Mouse (Mus musculus): ENCODE measurements around the gene Nfu1. TPM values are rescaled to one million over a fixed set of nuclear protein-coding genes. Genes with fewer than 3 reads are reported as not detected.
"Not testable (repeated sequence)": the region's sequence is repeated elsewhere in the genome, so short reads cannot be mapped to it uniquely, and the experiment has no call there.

The Nfu1 gene
- polyA plus RNA-seq, 1 experiment from 2014 or later: 104 TPM

DNA sequence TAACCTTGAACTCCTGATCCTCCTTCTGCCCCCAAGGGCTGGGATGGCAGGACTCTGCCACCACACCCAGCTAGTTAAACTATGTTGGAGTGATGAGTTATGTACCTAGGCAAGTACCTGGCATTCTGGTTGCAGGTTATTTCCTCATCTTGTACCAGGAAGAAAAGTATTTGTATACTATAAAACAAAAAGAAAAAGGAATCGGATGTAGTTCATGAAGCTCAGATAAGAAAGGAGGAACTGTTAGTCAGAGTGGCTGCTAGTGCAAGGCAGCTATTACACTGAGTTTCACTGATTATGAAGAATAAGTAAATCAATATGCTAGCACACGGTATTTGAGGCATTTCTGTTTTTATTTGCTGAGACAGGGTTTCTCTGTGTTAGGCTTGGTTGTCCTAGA, 35.9 kb downstream of the Nfu1 start:
- Histone ChIP-seq H3K4me2 (ENCODE audit: low read depth, low read length) (peak overlapping the region; percentile 77; the same call in 1 of the 2 replicates), H3K4me1 (ENCODE audit: control insufficient read depth, insufficient read depth, low read length) (peaks cover 17% of the 10 kb centered on the region; the same call in 1 of the 2 replicates), H3K27ac (replicated peaks; ENCODE audit: low read depth, low read length) (no peak overlapping the region), H3K27me3 (replicated peaks; ENCODE audit: control insufficient read depth, insufficient read depth, low read length) (no peaks in the 10 kb centered on the region), H3K36me3 (ENCODE audit: control insufficient read depth, insufficient read depth, low read length) (0 out of 2 replicates have a peak, but pooled peaks cover 20% of the 10 kb centered on the region), H3K9me3 (ENCODE audit: control insufficient read depth, low read length) (no peaks in the 10 kb centered on the region), H3K9ac (ENCODE audit: low read depth, low read length) (no peak overlapping the region), H3K4me3 (ENCODE audit: low read depth, low read length) (no peak overlapping the region)
- no peak for DNase-seq (ENCODE audit: low spot score)
- 78% methylated on average over 2 of the region's 2 CpGs for WGBS
- ATAC-seq (ENCODE audit: low read depth): no peak

DNA sequence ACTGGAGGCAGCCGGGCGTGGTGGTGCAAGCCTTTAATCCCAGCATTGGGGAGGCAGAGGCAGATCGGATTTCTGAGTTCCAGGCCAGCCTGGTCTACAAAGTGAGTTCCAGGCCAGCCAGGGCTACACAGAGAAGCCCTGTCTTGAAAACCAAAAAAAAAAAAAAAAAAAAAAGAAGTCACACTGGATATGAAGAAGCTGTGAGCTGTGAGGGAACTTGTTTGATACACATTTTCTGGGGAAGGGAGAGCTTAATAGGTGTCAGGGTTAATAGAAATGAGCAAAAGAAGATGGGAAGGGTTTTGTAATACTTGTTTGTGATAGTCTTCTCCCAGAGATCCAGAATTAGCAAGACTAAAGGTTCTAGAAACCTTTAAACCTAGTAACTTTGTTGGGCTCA, 36.5 kb downstream of the Nfu1 start:
- 68% methylated on average over 3 of the region's 3 CpGs for WGBS
- Histone ChIP-seq H3K9me3 (ENCODE audit: control insufficient read depth, low read length) (no peaks in the 10 kb centered on the region), H3K36me3 (ENCODE audit: control insufficient read depth, insufficient read depth, low read length) (0 out of 2 replicates have a peak, but pooled peaks cover 20% of the 10 kb centered on the region), H3K4me1 (ENCODE audit: control insufficient read depth, insufficient read depth, low read length) (peaks cover 17% of the 10 kb centered on the region; the same call in 1 of the 2 replicates), H3K9ac (ENCODE audit: low read depth, low read length) (no peak overlapping the region), H3K4me3 (ENCODE audit: low read depth, low read length) (no peak overlapping the region), H3K27ac (replicated peaks; ENCODE audit: low read depth, low read length) (no peak overlapping the region), H3K4me2 (ENCODE audit: low read depth, low read length) (no peak overlapping the region), H3K27me3 (replicated peaks; ENCODE audit: control insufficient read depth, insufficient read depth, low read length) (no peaks in the 10 kb centered on the region)
- ATAC-seq (ENCODE audit: low read depth): no peak
- no peak for DNase-seq (ENCODE audit: low spot score)

DNA sequence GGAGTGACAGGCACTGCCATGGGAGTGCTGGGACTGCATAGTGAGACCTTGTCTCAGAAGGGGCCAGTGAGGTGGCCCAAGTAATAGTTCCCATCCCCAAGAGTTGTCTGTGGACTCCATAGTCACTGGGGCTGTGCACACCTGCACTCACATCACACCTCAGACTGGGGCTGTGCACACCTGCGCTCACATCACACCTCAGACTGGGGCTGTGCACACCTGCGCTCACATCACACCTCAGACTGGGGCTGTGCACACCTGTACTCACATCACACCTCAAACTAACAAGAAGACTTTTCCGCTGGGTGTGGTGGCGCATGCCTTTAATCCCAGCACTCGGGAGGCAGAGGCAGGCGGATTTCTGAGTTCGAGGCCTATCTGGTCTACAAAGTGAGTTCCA, 39.7 kb downstream of the Nfu1 start:
- H3K9me3 ChIP-seq (ENCODE audit: control insufficient read depth, low read length); H3K27ac ChIP-seq (replicated peaks; ENCODE audit: low read depth, low read length); H3K27me3 ChIP-seq (replicated peaks; ENCODE audit: control insufficient read depth, insufficient read depth, low read length); ATAC-seq (ENCODE audit: low read depth); H3K4me2 ChIP-seq (ENCODE audit: low read depth, low read length); DNase-seq (ENCODE audit: low spot score); H3K4me1 ChIP-seq (ENCODE audit: control insufficient read depth, insufficient read depth, low read length); H3K4me3 ChIP-seq (ENCODE audit: low read depth, low read length); H3K9ac ChIP-seq (ENCODE audit: low read depth, low read length): not testable (repeated sequence)
- peaks cover 48% of the 10 kb centered on the region for H3K36me3 ChIP-seq (ENCODE audit: control insufficient read depth, insufficient read depth, low read length)
- 97% methylated on average over 7 of the region's 7 CpGs for WGBS

DNA sequence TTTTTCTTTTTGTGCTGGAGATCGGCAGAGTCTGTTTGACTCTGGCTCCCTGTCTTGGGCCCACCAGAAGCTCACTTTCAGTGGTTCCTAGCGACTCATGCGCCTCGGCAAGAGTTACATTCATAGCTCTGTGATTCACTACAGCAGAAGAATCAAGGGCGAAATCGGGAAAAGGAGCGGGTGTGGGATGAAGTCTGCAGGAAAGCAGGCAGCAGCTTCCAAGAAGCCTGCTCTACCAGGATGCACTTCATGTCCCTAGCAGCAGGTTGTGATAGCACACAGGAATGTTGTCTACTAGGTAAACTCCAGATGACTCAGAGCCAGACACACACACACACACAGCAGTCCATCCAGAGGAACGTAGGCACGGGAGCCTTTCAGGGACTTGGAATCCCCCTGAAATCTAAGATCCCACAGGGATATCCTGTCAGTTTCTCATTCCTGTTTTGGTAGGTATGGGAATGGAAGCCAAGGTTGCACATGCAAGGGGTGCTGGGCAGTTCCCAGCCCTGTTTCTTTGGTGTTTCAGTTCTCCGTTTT, 42.9 kb downstream of the Nfu1 start:
- DNase-seq (ENCODE audit: low spot score): no peak
- no peak overlapping the region for H3K9ac ChIP-seq (ENCODE audit: low read depth, low read length)
- H3K27me3 ChIP-seq (replicated peaks; ENCODE audit: control insufficient read depth, insufficient read depth, low read length): no peaks in the 10 kb centered on the region
- H3K27ac ChIP-seq (replicated peaks; ENCODE audit: low read depth, low read length): no peak overlapping the region
- H3K4me2 ChIP-seq (ENCODE audit: low read depth, low read length): no peak overlapping the region
- no peaks in the 10 kb centered on the region for H3K4me1 ChIP-seq (ENCODE audit: control insufficient read depth, insufficient read depth, low read length)
- ATAC-seq (ENCODE audit: low read depth): no peak
- peaks cover 79% of the 10 kb centered on the region for H3K36me3 ChIP-seq (ENCODE audit: control insufficient read depth, insufficient read depth, low read length)
- H3K4me3 ChIP-seq (ENCODE audit: low read depth, low read length): no peak overlapping the region
- no peaks in the 10 kb centered on the region for H3K9me3 ChIP-seq (ENCODE audit: control insufficient read depth, low read length)
- 86% methylated on average over 10 of the region's 10 CpGs for WGBS

DNA sequence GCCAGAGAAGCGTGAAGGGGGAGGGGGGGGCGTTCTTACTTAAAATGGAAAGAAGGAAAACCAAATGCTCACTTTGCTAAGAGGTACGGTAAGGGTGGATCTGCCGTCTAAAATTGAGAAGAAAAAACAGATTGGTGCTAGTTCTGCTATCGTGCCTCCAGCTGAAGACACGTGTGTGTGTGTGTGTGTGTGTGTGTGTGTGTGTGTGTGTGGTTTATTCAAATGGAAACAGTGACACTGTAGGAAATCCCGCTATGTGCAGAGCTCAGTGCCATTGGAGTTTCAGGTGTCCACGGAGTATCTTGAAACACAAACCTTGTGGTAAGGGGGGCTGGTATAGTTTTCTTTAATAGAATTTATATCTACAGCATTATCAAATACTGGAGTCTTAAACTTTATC, 45.2 kb downstream of the Nfu1 start:
- H3K9me3 ChIP-seq (ENCODE audit: control insufficient read depth, low read length): no peaks in the 10 kb centered on the region
- no peak for ATAC-seq (ENCODE audit: low read depth)
- WGBS: 90% methylated on average over 8 of the region's 8 CpGs

DNA sequence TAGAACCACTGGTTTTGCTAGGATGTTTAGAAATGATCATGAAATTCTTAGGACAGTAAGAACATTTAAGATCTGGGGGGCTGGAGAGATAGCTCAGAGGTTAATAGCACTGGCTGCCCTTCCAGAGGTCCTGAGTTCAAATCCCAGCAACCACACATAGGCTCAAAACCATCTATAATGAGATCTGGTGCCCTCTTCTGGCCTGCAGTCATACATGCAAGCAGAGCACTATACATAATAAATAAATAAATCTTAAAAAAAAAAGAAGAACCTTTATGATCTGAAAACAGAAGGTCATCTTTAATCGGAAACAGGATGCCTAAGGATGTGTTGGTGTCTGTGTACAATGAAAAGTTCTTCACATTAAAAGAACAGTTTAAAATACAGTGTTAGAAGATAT, 50.7 kb downstream of the Nfu1 start:
- Histone ChIP-seq H3K4me2 (ENCODE audit: low read depth, low read length) (no peak overlapping the region), H3K9ac (ENCODE audit: low read depth, low read length) (no peak overlapping the region), H3K4me3 (ENCODE audit: low read depth, low read length) (no peak overlapping the region), H3K27me3 (replicated peaks; ENCODE audit: control insufficient read depth, insufficient read depth, low read length) (no peaks in the 10 kb centered on the region), H3K9me3 (ENCODE audit: control insufficient read depth, low read length) (no peaks in the 10 kb centered on the region), H3K27ac (replicated peaks; ENCODE audit: low read depth, low read length) (no peak overlapping the region), H3K36me3 (ENCODE audit: control insufficient read depth, insufficient read depth, low read length) (peaks cover 98% of the 10 kb centered on the region), H3K4me1 (ENCODE audit: control insufficient read depth, insufficient read depth, low read length) (no peaks in the 10 kb centered on the region)
- ATAC-seq (ENCODE audit: low read depth) (no peak), DNase-seq (ENCODE audit: low spot score) (no peak)
- 87% methylated on average over 1 of the region's 1 CpGs for WGBS

More for the DNA sequence above, 45.2 kb downstream of the Nfu1 start:
- no peak overlapping the region for H3K27ac ChIP-seq (replicated peaks; ENCODE audit: low read depth, low read length)
- H3K4me1 ChIP-seq (ENCODE audit: control insufficient read depth, insufficient read depth, low read length): no peaks in the 10 kb centered on the region
- no peak overlapping the region for H3K9ac ChIP-seq (ENCODE audit: low read depth, low read length)
- DNase-seq (ENCODE audit: low spot score): no peak
- H3K36me3 ChIP-seq (ENCODE audit: control insufficient read depth, insufficient read depth, low read length): peaks cover 81% of the 10 kb centered on the region
- no peak overlapping the region for H3K4me2 ChIP-seq (ENCODE audit: low read depth, low read length)
- no peak overlapping the region for H3K4me3 ChIP-seq (ENCODE audit: low read depth, low read length)
- no peaks in the 10 kb centered on the region for H3K27me3 ChIP-seq (replicated peaks; ENCODE audit: control insufficient read depth, insufficient read depth, low read length)

DNA sequence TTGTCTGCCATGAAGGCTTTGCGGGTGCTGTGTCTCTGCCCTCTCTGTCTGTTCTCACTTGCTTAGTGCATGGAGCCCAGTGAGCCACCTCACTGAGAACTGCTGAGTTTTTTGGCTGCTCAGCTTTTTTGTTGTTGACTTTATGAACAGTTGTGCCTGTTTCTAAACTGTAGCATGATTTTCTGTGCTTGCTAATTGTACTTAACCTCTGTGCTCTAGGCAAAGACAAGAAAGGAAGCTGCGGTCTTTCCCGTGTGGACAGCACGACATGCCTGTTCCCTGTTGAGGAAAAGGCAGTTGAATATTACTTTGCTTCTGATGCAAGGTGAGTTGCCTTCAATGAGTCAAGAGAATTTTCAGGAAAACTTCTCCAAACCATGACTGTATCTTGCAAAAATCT, 54.5 kb downstream of the Nfu1 start:
- Histone ChIP-seq H3K4me2 (ENCODE audit: low read depth, low read length) (no peak overlapping the region), H3K36me3 (ENCODE audit: control insufficient read depth, insufficient read depth, low read length) (peaks cover 96% of the 10 kb centered on the region), H3K4me1 (ENCODE audit: control insufficient read depth, insufficient read depth, low read length) (no peaks in the 10 kb centered on the region), H3K27ac (replicated peaks; ENCODE audit: low read depth, low read length) (no peak overlapping the region), H3K27me3 (replicated peaks; ENCODE audit: control insufficient read depth, insufficient read depth, low read length) (no peaks in the 10 kb centered on the region), H3K9me3 (ENCODE audit: control insufficient read depth, low read length) (no peaks in the 10 kb centered on the region), H3K4me3 (ENCODE audit: low read depth, low read length) (no peak overlapping the region), H3K9ac (ENCODE audit: low read depth, low read length) (no peak overlapping the region)
- DNase-seq (ENCODE audit: low spot score): no peak
- 90% methylated on average over 4 of the region's 4 CpGs for WGBS
- ATAC-seq (ENCODE audit: low read depth): no peak

DNA sequence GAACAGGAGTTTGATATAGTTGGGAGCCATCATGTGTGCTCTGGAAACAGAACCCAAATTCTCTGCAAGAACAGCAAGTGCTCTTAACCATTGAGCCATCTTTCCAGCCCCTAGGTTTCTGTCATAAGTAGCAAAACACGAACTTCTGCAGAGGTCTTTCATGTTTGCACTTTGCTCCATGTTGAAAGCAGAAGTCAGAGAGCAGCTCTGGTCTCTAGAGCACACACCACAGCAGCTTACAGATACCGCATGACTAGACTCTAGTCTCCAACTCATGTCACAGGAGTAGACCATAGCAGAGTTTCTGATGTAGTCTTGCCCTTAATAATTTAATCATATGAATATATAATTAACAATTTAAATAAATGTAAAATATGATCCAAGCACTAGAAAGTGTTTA, 59.2 kb downstream of the Nfu1 start:
- Histone ChIP-seq H3K4me2 (ENCODE audit: low read depth, low read length) (no peak overlapping the region), H3K27me3 (replicated peaks; ENCODE audit: control insufficient read depth, insufficient read depth, low read length) (no peaks in the 10 kb centered on the region), H3K4me1 (ENCODE audit: control insufficient read depth, insufficient read depth, low read length) (no peaks in the 10 kb centered on the region; the same call in 1 of the 2 replicates), H3K9ac (ENCODE audit: low read depth, low read length) (no peak overlapping the region), H3K9me3 (ENCODE audit: control insufficient read depth, low read length) (no peaks in the 10 kb centered on the region), H3K4me3 (ENCODE audit: low read depth, low read length) (no peak overlapping the region), H3K36me3 (ENCODE audit: control insufficient read depth, insufficient read depth, low read length) (peaks cover 96% of the 10 kb centered on the region), H3K27ac (replicated peaks; ENCODE audit: low read depth, low read length) (no peak overlapping the region)
- DNase-seq (ENCODE audit: low spot score) (no peak), ATAC-seq (ENCODE audit: low read depth) (no peak)
- 84% methylated on average over 2 of the region's 2 CpGs for WGBS

DNA sequence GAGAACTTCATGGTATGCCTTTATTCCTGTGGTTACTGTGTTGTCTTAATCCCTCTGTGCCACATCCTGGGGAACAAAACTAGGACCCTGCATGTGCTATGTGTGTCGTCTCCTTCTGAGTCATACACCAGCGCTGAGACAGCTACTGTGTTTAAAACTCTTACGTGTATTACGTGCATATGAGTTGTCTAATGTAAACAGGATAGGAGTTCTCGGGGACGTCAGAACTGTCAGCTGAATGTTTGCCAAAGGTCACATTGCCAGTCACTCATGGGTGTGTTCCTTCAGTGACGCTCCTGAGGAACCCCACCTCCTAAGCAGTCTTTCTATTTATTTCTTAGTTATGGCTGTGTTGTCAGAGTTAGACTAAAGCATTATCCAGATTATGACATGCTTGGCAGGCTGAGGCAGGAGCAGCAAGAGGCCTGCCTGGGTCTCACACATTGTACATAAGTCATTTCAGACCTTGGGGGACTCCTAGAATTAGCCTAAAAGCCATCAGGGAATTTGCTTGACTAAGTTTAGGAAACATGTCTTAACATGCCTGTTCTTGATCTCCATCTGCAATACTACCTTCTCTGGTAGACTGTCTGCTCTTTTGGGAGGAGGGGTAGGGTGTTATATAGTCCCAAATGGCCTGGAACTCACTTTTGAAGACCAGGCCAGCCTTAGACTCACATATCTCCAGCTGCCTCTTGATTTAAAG, 60.3 kb downstream of the Nfu1 start:
- ATAC-seq (ENCODE audit: low read depth) (no peak), DNase-seq (ENCODE audit: low spot score) (peak; percentile 16)
- Histone ChIP-seq H3K27ac (replicated peaks; ENCODE audit: low read depth, low read length) (no peak overlapping the region), H3K27me3 (replicated peaks; ENCODE audit: control insufficient read depth, insufficient read depth, low read length) (no peaks in the 10 kb centered on the region), H3K4me3 (ENCODE audit: low read depth, low read length) (no peak overlapping the region), H3K4me2 (ENCODE audit: low read depth, low read length) (no peak overlapping the region), H3K36me3 (ENCODE audit: control insufficient read depth, insufficient read depth, low read length) (peaks cover 96% of the 10 kb centered on the region), H3K4me1 (ENCODE audit: control insufficient read depth, insufficient read depth, low read length) (no peaks in the 10 kb centered on the region; the same call in 1 of the 2 replicates), H3K9ac (ENCODE audit: low read depth, low read length) (no peak overlapping the region), H3K9me3 (ENCODE audit: control insufficient read depth, low read length) (no peaks in the 10 kb centered on the region)
- 73% methylated on average over 7 of the region's 7 CpGs for WGBS
